Mouse (Mus musculus) cerebellum, adult 2 months (tissue): ENCODE data around the gene Plcb1. TPM values are rescaled to one million over a fixed set of nuclear protein-coding genes. Genes with fewer than 3 reads are reported as not detected.
"Not testable (repeated sequence)": the region's sequence is repeated elsewhere in the genome, so short reads cannot be mapped to it uniquely, and the experiment has no call there.

Experiments
- DNase-seq, 2 experiments: peaks; one replicate each; pipeline ENCODE4 v3.0.0; 2021
- H3K27ac ChIP-seq: fragments of 200-500 bp; 2 replicates; pipeline ENCODE4 v1.5.1; 2012; ENCODE audit warnings: low read length, control low read depth, inconsistent platforms; ENCODE audit not compliant: insufficient read depth
- H3K27me3 ChIP-seq: fragments of 200-500 bp; 2 replicates; pipeline ENCODE4 v1.6.1; 2012; ENCODE audit warnings: inconsistent platforms, mild to moderate bottlenecking, low read length, moderate library complexity; ENCODE audit not compliant: control insufficient read depth, insufficient read depth
- H3K4me1 ChIP-seq: fragments of 200-500 bp; 2 replicates; pipeline ENCODE4 v1.6.1; 2011; ENCODE audit warnings: low read length; ENCODE audit not compliant: control insufficient read depth, insufficient read depth
- H3K4me3 ChIP-seq: fragments of 200-500 bp; replicated peaks from 2 replicates; pipeline ENCODE3; 2011; ENCODE audit warnings: mild to moderate bottlenecking, low read depth, low read length, control low read depth; ENCODE audit not compliant: insufficient read depth
- CTCF ChIP-seq: fragments of 200-500 bp; IDR thresholded peaks from 2 replicates; pipeline ENCODE4 v1.5.1; 2011; ENCODE audit warnings: low read depth, mild to moderate bottlenecking, control low read depth, low read length, moderate library complexity, borderline replicate concordance; ENCODE audit not compliant: insufficient read depth
- POLR2A ChIP-seq: fragments of 200-500 bp; IDR thresholded peaks from 2 replicates; pipeline ENCODE4 v1.6.1; 2011; ENCODE audit warnings: low read length, control low read depth, borderline replicate concordance; ENCODE audit not compliant: insufficient read depth
- WGBS: fragments of 180-500 bp; shearing (Covaris S2); methylation state at CpG from one replicate; pipeline ENCODE4 v1.1.7; 2018; 5-methylcytosine and 5-hydroxymethylcytosine counted together
- polyA plus RNA-seq: library from polyadenylated mRNA; depleted of rRNA; stranded (reverse); fragments of >200 nt; gene quantifications from 2 replicates; pipeline ENCODE4 v1.2.3, GENCODE M21; 2012

Plcb1 gene
- polyA plus RNA-seq, 1 experiment, result 18.5 TPM

GRCm38 (mm10) chr2:134987978-134988377 lies 202.1 kb downstream of the Plcb1 start:
- peak; percentile 70 to 78 for DNase-seq
- WGBS, result 44% methylated on average over 5 of the region's 5 CpGs

GRCm38 (mm10) chr2:134989650-134990292 lies 203.9 kb downstream of the Plcb1 start:
- no peak overlapping the region for H3K27ac ChIP-seq
- 95% methylated on average over 9 of the region's 9 CpGs for WGBS
- no peak for DNase-seq
- H3K27me3 ChIP-seq, result no peaks in the 10 kb centered on the region
- TF ChIP-seq POLR2A (no peak), CTCF (no peak)
- H3K4me3 ChIP-seq, result no peak overlapping the region
- no peaks in the 10 kb centered on the region for H3K4me1 ChIP-seq

More at GRCm38 (mm10) chr2:134987978-134988377, 202.1 kb downstream of the Plcb1 start:
- Histone ChIP-seq H3K4me1 (no peaks in the 10 kb centered on the region), H3K27ac (no peak overlapping the region), H3K4me3 (no peak overlapping the region), H3K27me3 (no peaks in the 10 kb centered on the region)
- TF ChIP-seq POLR2A (no peak), CTCF (no peak)

GRCm38 (mm10) chr2:135007134-135007533 lies 221.3 kb downstream of the Plcb1 start:
- DNase-seq, result no peak
- Histone ChIP-seq H3K4me1 (no peaks in the 10 kb centered on the region), H3K27ac (no peak overlapping the region), H3K4me3 (no peak overlapping the region), H3K27me3 (no peaks in the 10 kb centered on the region)
- 100% methylated on average over 1 of the region's 1 CpGs for WGBS
- TF ChIP-seq POLR2A, result no peak
- TF ChIP-seq CTCF, result peak; percentile 58; the same call in 1 of the 2 replicates

GRCm38 (mm10) chr2:135007885-135008284 lies 222.0 kb downstream of the Plcb1 start:
- not testable (repeated sequence) for H3K4me3 ChIP-seq, H3K4me1 ChIP-seq, H3K27me3 ChIP-seq, H3K27ac ChIP-seq, DNase-seq
- WGBS, result 100% methylated on average over 2 of the region's 2 CpGs

- 94% methylated on average over 8 of the region's 8 CpGs for WGBS
- no peak for DNase-seq
- Histone ChIP-seq H3K4me1 (no peaks in the 10 kb centered on the region), H3K27me3 (no peaks in the 10 kb centered on the region), H3K27ac (no peak overlapping the region), H3K4me3 (no peak overlapping the region)
- TF ChIP-seq POLR2A, result no peak
- no peak for TF ChIP-seq CTCF
Observed at GRCm38 (mm10) chr2:135010371-135010770, 224.5 kb downstream of the Plcb1 start.

GRCm38 (mm10) chr2:135015501-135015900 lies 229.6 kb downstream of the Plcb1 start:
- WGBS, result 84% methylated on average over 6 of the region's 6 CpGs
- no peaks in the 10 kb centered on the region for H3K4me1 ChIP-seq
- TF ChIP-seq CTCF (no peak), POLR2A (no peak)
- H3K4me3 ChIP-seq, result no peak overlapping the region
- no peaks in the 10 kb centered on the region for H3K27me3 ChIP-seq
- no peak for DNase-seq
- no peak overlapping the region for H3K27ac ChIP-seq

- WGBS, result 69% methylated on average over 1 of the region's 1 CpGs
- H3K4me3 ChIP-seq, result no peak overlapping the region
Observed at GRCm38 (mm10) chr2:135018275-135018674, 232.4 kb downstream of the Plcb1 start.

GRCm38 (mm10) chr2:135018708-135019107 lies 232.8 kb downstream of the Plcb1 start:
- DNase-seq, result no peak
- TF ChIP-seq CTCF (no peak), POLR2A (no peak)
- WGBS, result 96% methylated on average over 2 of the region's 2 CpGs
- H3K4me1 ChIP-seq, result no peaks in the 10 kb centered on the region
- H3K27ac ChIP-seq, result no peak overlapping the region
- H3K4me3 ChIP-seq, result no peak overlapping the region
- H3K27me3 ChIP-seq, result no peaks in the 10 kb centered on the region

More at GRCm38 (mm10) chr2:135018275-135018674, 232.4 kb downstream of the Plcb1 start:
- TF ChIP-seq POLR2A (no peak), CTCF (no peak)
- no peaks in the 10 kb centered on the region for H3K27me3 ChIP-seq
- no peaks in the 10 kb centered on the region for H3K4me1 ChIP-seq
- no peak for DNase-seq
- H3K27ac ChIP-seq, result no peak overlapping the region
